Mouse (Mus musculus): ENCODE data around the gene Ptges3. TPM values are rescaled to one million over a fixed set of nuclear protein-coding genes. Genes with fewer than 3 reads are reported as not detected.

Ptges3 gene
- total RNA-seq (2017), result 249 and 336 TPM in 2 replicates

GRCm38 (mm10) chr10:128058601-128059151 is at the start of gene Ptges3:
Gene Ptges3 (plus strand): TSS chr10:128058954.
- peak; percentile 76 to 85 for ATAC-seq (replicated peaks in 1 of 2; ENCODE audit: insufficient read depth in 1 of 2, low FRiP score in 2 of 2, low TSS enrichment in 1 of 2, low read depth in 1 of 2, poor library complexity in 2 of 2, severe bottlenecking in 2 of 2)

DNA sequence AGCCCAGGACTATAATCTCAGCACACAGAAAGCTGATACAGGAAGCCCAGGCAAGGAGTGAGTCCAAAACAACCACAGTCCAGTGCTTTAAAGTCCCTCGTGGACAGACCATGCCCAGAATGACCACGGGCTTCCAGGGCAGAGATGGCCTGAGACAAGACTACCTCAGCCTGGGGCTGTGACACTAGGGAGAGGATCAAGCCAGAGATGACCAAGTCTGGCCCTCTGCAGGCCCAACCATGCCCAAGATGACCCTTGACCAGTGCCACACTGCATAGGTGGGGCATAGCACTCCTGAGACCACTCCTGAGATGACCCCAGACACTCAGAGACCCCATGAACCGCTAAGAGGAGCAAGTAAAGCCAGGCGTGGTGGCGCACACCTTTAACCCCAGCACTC is 49.0 kb upstream of the Ptges3 start:
- no peak for ATAC-seq (replicated peaks in 1 of 2; ENCODE audit: insufficient read depth in 1 of 2, low FRiP score in 2 of 2, low TSS enrichment in 1 of 2, low read depth in 1 of 2, poor library complexity in 2 of 2, severe bottlenecking in 2 of 2)

DNA sequence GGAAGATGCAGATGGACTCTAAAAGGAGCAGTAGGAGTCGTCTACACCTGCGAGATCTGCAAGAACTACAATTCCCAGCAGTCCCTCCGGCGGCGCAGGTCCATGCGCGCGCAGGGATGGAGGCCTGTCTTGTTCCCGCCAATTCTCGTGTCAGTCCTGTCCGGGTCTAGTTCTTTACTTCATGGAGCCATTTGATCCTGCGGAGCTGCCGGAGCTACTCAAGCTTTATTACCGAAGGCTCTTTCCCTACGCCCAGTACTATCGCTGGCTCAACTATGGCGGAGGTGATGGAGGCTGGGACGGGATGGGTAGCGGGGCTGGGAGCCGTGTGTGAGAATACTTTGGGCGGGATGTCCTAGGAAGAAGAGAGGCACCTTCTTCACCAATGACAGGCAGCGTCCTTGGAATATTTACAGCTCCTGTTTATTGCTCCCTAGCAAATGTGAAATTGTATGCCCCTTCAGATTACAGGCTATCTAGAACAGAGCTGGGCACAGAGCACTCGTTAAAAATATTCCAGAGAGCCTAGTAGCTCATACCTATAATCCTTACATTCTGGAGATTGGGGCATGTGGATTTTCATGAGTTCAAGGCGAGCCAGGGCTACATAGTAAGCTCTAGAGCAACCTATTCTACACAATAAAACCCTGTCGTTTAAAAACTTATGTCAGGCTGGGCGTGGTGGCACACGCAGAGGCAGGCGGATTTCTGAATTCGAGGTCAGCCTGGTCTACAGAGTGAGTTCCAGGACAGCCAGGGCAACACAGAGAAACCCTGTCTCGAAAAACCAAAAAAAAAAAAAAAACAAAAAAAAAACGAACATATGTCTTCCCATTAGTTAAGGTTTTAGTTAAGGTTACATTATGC is 43.5 kb upstream of the Ptges3 start, which contains the start of gene Prim1:
TSS of gene Prim1 (plus strand) at position 101 of the 867 bp plus-strand sequence.
- peak; percentile 90 to 98 for ATAC-seq (replicated peaks in 1 of 2; ENCODE audit: insufficient read depth in 1 of 2, low FRiP score in 2 of 2, low TSS enrichment in 1 of 2, low read depth in 1 of 2, poor library complexity in 2 of 2, severe bottlenecking in 2 of 2)

DNA sequence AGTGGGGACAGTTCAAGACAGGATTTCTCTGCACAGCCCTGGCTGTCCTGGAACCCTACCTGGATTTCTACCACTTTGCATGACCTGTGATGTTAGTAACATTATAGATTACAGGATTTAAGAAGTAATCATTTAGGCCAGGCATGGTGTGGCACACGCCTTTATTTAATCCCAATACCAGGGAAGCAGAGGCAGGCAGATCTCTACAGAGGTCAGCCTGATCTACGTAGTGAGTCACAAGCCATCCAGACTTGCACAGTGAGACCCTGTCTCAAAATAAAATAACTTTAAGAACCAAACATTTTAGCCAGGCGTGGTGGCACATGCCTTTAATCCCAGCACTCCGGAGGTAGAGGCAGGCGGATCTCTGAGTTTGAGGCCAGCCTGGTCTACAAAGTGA is 36.6 kb upstream of the Ptges3 start:
- no peak for ATAC-seq (replicated peaks in 1 of 2; ENCODE audit: insufficient read depth in 1 of 2, low FRiP score in 2 of 2, low TSS enrichment in 1 of 2, low read depth in 1 of 2, poor library complexity in 2 of 2, severe bottlenecking in 2 of 2)

DNA sequence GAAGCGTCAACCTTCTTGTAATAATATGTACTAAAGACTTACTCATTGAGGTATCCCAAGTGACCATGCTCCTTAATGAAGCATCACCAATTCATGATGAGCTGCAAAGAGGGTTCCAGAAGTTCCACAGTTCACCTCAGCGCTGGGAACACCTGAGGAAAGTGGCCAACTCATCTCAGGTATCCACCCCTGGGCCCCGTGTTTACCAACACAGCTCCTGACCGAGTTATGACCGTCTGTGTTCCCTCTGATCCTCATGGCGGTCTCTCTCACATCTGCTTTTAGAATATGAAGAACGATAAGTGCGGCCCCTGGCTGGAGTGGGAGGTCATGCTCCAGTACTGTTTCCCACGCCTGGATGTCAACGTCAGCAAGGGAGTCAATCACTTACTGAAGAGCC is 35.3 kb upstream of the Ptges3 start:
- no peak for ATAC-seq (replicated peaks in 1 of 2; ENCODE audit: insufficient read depth in 1 of 2, low FRiP score in 2 of 2, low TSS enrichment in 1 of 2, low read depth in 1 of 2, poor library complexity in 2 of 2, severe bottlenecking in 2 of 2)

DNA sequence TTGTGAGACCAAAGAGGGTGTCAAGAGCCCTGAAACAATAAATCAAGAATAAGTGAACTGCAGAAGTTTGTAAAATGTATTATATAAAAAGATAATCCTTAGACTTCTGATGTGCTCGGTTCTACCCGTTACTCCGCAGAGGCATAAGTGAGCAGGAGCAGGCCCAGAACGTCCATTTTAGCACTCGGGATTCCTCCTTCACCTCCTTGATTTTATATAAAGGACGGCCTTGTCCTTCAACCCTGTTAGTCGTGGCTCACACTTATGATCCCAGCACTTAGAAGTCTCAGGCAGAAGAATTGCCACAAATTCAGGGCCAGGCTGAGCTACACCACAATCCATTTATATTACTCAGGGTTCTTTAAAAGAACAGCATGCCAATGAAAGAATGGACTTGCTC is 28.8 kb upstream of the Ptges3 start:
- ATAC-seq (replicated peaks in 1 of 2; ENCODE audit: insufficient read depth in 1 of 2, low FRiP score in 2 of 2, low TSS enrichment in 1 of 2, low read depth in 1 of 2, poor library complexity in 2 of 2, severe bottlenecking in 2 of 2), result no peak

DNA sequence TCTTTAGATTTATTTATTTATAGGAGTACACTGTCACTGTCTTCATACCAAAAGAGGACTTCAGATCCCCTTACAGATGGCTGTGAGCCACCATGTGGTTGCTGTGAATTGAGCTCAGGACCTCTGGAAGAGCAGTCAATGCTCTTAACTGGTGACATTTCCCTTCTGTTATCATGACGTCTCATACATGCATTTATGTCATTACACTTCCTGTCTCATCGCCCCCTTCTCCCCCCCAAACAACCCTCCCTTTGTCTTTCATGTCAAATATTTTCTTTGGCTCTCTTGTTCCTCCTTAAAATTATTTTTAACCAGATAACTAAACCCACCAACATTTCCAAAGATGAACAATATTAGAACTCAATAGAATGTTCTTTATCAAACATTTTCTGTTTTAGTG is 27.9 kb upstream of the Ptges3 start:
- ATAC-seq (replicated peaks in 1 of 2; ENCODE audit: insufficient read depth in 1 of 2, low FRiP score in 2 of 2, low TSS enrichment in 1 of 2, low read depth in 1 of 2, poor library complexity in 2 of 2, severe bottlenecking in 2 of 2), result no peak

- ATAC-seq (replicated peaks in 1 of 2; ENCODE audit: insufficient read depth in 1 of 2, low FRiP score in 2 of 2, low TSS enrichment in 1 of 2, low read depth in 1 of 2, poor library complexity in 2 of 2, severe bottlenecking in 2 of 2), result peak in 1 of 2 experiments; percentile 15; a peak in 1 of 4 replicates
These were observed 21.9 kb upstream of the Ptges3 start for GRCm38 (mm10) chr10:128036746-128037425.

DNA sequence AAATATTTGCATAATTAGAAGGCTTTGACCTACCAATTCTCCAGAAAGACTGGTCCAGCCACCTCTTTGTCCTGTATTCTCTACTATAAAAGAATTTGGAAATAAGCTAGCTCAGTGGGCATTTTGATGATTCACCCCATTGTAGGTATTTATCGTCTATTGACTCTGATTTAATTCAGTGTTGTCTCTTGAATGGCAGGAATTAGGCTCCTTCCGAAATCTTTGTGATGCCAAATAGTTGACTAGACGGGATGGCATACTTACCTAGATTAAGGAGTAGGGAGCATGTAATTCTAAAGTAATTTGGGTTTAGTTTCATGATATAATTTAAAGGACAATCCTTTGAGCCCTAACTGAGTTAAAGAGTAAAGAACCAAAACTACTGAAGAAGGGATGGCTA is 20.8 kb upstream of the Ptges3 start:
- no peak for ATAC-seq (replicated peaks in 1 of 2; ENCODE audit: insufficient read depth in 1 of 2, low FRiP score in 2 of 2, low TSS enrichment in 1 of 2, low read depth in 1 of 2, poor library complexity in 2 of 2, severe bottlenecking in 2 of 2)

- no peak for ATAC-seq (replicated peaks in 1 of 2; ENCODE audit: insufficient read depth in 1 of 2, low FRiP score in 2 of 2, low TSS enrichment in 1 of 2, low read depth in 1 of 2, poor library complexity in 2 of 2, severe bottlenecking in 2 of 2)
These were observed 19.6 kb upstream of the Ptges3 start for GRCm38 (mm10) chr10:128039167-128039566.

DNA sequence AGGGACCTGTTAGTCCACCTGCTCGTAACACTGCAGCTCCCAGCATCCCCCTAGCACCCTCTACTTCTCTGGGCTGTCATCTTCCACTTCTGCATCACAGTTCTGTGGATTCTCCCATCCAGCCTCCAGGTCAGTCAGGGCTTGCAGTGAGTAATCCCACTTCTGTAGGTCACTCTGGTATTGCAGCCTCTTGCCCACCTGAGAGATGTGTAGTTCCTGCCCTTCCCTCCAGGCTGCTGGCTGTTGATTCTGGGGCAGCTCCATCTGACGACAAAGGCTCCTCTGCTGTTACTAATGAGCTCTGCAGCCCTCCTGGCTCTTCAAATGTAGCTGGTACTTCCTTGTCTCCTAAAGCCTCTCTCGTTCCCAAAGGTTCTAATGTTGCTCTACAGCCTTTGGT is 18.9 kb upstream of the Ptges3 start:
- no peak for ATAC-seq (replicated peaks in 1 of 2; ENCODE audit: insufficient read depth in 1 of 2, low FRiP score in 2 of 2, low TSS enrichment in 1 of 2, low read depth in 1 of 2, poor library complexity in 2 of 2, severe bottlenecking in 2 of 2)

GRCm38 (mm10) chr10:128040293-128040692 is 18.5 kb upstream of the Ptges3 start:
- ATAC-seq (replicated peaks in 1 of 2; ENCODE audit: insufficient read depth in 1 of 2, low FRiP score in 2 of 2, low TSS enrichment in 1 of 2, low read depth in 1 of 2, poor library complexity in 2 of 2, severe bottlenecking in 2 of 2), result no peak

DNA sequence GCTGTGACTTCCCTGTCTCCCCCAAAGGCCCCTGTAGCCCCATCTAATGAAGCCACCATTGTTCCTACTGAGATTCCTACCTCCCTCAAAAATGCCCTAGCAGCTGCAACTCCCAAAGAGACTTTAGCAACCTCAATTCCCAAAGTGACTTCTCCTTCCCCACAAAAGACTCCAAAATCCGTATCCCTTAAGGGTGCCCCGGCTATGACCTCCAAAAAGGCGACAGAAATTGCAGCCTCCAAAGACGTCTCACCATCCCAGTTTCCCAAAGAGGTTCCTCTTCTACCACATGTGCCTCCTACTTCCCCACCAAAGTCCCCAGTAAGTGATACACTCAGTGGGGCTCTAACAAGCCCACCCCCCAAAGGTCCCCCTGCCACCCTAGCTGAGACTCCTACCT is 17.1 kb upstream of the Ptges3 start:
- ATAC-seq (replicated peaks in 1 of 2; ENCODE audit: insufficient read depth in 1 of 2, low FRiP score in 2 of 2, low TSS enrichment in 1 of 2, low read depth in 1 of 2, poor library complexity in 2 of 2, severe bottlenecking in 2 of 2), result no peak

- no peak for ATAC-seq (replicated peaks in 1 of 2; ENCODE audit: insufficient read depth in 1 of 2, low FRiP score in 2 of 2, low TSS enrichment in 1 of 2, low read depth in 1 of 2, poor library complexity in 2 of 2, severe bottlenecking in 2 of 2)
These were observed 16.3 kb upstream of the Ptges3 start for GRCm38 (mm10) chr10:128042466-128042865.

DNA sequence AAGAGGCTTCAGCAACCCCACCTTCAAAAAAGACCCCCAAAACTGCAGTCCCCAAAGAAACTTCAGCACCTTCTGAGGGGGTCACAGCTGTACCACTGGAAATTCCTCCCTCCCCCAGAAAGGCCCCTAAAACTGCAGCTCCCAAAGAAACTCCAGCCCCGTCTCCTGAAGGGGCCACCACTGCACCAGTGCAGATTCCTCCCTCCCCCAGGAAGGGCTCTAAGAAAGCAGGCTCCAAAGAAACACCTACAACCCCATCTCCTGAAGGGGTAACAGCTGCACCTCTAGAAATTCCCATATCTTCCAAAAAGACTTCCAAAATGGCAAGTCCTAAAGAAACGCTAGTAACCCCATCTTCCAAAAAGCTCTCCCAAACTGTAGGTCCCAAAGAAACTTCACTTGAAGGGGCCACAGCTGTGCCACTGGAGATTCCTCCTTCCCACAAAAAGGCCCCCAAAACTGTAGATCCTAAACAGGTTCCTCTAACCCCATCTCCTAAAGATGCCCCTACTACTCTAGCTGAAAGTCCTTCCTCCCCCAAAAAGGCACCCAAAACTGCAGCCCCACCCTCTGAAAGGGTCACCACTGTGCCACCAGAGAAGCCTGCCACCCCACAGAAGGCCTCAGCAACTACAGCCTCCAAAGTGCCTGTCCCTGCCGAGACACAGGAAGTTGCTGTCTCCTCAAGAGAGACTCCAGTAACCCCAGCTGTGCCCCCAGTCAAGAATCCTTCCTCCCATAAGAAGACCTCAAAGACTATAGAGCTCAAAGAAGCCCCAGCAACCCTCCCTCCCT is 15.5 kb upstream of the Ptges3 start:
- ATAC-seq (replicated peaks in 1 of 2; ENCODE audit: insufficient read depth in 1 of 2, low FRiP score in 2 of 2, low TSS enrichment in 1 of 2, low read depth in 1 of 2, poor library complexity in 2 of 2, severe bottlenecking in 2 of 2), result no peak

DNA sequence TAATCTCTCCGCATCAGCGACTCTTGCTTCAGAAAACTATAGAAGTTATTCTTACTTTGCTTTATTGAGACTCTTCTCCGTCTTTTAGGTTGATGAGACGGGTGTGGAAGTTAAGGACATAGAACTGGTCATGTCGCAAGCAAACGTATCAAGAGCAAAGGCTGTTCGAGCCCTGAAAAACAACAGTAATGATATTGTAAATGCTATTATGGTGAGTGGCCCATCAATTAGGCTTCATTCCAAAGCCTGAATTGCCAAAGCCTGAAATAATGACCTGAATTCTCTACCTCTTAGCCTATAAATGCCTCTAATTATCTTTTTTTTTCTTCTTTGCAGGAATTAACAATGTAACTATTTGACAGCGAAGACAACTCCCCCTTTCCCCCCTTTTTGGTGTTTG is 10.6 kb upstream of the Ptges3 start:
- no peak for ATAC-seq (replicated peaks in 1 of 2; ENCODE audit: insufficient read depth in 1 of 2, low FRiP score in 2 of 2, low TSS enrichment in 1 of 2, low read depth in 1 of 2, poor library complexity in 2 of 2, severe bottlenecking in 2 of 2)

DNA sequence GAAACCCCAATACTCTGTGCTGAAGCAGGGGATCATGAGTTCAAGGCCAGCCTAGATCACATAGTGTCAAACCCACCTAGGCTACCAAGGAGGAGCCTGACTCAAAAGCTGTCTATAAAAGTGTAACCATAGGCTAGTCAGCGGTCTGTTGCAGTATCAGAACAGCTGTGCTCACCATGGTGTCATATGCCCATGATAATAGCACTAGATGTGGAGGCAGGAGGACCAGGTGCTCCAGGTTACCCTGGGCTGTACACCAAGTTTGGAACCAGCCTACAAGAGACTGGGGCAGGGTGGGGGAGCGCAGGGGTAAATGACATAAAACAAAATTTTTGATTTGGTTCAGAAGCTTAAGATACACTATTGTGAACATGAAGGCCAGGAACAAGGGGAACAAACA is 9.0 kb upstream of the Ptges3 start:
- no peak for ATAC-seq (replicated peaks in 1 of 2; ENCODE audit: insufficient read depth in 1 of 2, low FRiP score in 2 of 2, low TSS enrichment in 1 of 2, low read depth in 1 of 2, poor library complexity in 2 of 2, severe bottlenecking in 2 of 2)

DNA sequence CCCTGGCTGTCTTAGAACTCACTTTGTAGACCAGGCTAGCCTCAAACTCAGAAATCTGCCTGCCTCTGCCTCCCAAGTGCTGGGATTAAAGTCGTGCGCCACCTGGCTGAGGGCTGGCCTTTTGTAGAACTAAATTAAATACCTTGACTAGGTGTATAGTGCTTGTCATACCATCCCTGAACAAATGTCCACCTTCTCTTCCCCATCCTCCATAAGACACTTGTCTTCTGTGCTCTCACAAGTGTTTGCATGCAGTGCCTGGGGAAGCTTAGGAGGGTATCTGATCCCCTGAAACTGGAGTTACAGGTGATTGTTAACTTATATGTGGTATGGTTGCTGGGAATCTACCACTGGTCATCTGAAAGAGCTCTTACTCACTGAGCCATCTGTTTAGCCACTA is 8.4 kb upstream of the Ptges3 start:
- ATAC-seq (replicated peaks in 1 of 2; ENCODE audit: insufficient read depth in 1 of 2, low FRiP score in 2 of 2, low TSS enrichment in 1 of 2, low read depth in 1 of 2, poor library complexity in 2 of 2, severe bottlenecking in 2 of 2), result no peak

All from hematopoietic stem cell, adult 5-6 weeks (primary cell).